Mouse (Mus musculus) left cerebral cortex, postnatal 4 days (tissue): ENCODE data around the gene Cd9. TPM values are rescaled to one million over a fixed set of nuclear protein-coding genes. Genes with fewer than 3 reads are reported as not detected.
"Not testable (repeated sequence)": the region's sequence is repeated elsewhere in the genome, so short reads cannot be mapped to it uniquely, and the experiment has no call there.

Experiments
- DNase-seq: peaks from one replicate; pipeline ENCODE4 v3.0.0-alpha.2; 2022
- intact Hi-C: fragments of 180-260 bp; cut with DNase I; formaldehyde crosslinking; loops from one replicate; pipeline ENCODE4 v1.15.1; 2025
- total RNA-seq, 2 experiments: library from RNA; stranded (reverse); gene quantifications; 2 replicates each; pipeline ENCODE4 v1.2.3; 2021

Gene Cd9
- total RNA-seq, 2 experiments from 2014 or later, result 53.1 to 56.4 TPM

GRCm38 (mm10) chr6:125503186-125503802, 8.7 kb upstream of the Cd9 start:
- no peak for DNase-seq
- intact Hi-C loops, result no loop called here

GRCm38 (mm10) chr6:125498062-125498461, 3.5 kb upstream of the Cd9 start:
- intact Hi-C loops, result no loop called here
- DNase-seq, result no peak

GRCm38 (mm10) chr6:125496417-125496816, 1.8 kb upstream of the Cd9 start:
- intact Hi-C loops, result no loop called here
- DNase-seq, result no peak

DNA sequence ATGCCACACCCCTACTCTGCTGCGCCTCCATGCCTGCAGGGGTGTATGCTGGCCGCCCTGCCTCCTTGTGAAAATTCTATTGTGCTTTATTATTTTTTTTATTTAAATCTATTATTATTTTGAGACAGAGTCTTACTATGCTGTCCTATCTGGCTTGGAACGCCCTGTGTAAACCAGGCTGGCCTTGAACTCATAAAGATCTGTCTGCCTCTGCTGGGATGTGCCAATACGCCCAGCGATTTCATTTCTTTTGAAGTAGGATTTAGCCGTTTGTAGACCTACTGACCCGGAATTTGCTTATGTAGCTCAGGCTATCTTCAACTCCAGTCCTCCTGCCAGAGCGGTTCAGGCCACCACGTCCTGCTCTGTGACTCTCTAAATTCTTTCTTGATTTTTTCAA, 770 bp upstream of the Cd9 start:
- DNase-seq, result no peak
- intact Hi-C loops, result no loop called here

- intact Hi-C loops, result no loop called here
- DNase-seq, result no peak
Observed at GRCm38 (mm10) chr6:125493147-125493546, 1.4 kb downstream of the Cd9 start.

DNA sequence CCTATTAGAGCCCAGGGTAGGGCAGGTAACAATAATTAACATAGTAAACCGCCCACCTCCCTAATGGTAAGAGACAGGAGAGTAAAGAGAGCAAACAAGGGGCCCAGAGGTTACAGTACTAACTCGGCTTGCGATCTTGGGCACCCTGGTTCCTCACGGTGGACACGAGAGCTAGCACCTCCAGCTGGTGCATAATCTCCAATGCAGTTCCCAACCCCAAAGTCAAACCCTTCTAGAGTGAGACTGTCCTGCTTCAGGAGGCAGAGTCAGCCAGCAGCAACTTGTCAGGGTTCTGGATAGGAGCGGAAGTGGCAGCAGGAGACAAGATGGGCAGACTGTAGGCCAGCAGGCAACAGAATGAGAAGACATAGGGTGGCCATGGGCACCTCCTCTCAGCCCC, 1.9 kb downstream of the Cd9 start:
- DNase-seq, result no peak
- intact Hi-C loops, result no loop called here

DNA sequence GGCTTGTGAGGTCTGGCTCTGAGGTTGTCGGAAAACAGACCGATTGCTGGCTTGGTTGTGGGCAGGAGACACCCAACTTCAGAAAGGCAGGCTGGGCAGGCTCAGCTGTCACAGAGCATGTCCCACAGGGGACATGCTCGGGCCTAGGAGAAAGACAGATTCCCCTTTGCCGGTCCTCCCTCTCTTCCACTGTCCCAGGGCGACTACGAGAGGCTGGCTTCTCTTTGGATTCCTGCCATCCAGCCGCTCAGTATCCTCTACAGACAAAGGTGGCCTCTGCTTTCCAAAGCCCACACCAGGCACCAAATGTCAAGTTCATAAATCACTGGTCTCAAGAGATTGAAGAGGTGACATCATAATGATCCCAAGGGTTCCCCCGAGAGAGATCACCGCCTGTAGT, 2.6 kb downstream of the Cd9 start:
- DNase-seq, result peak; percentile 56
- intact Hi-C loops, result no loop called here

- DNase-seq, result no peak
- intact Hi-C loops, result no loop called here
Observed at GRCm38 (mm10) chr6:125491393-125491792, 3.2 kb downstream of the Cd9 start.

GRCm38 (mm10) chr6:125489881-125490559, 4.6 kb downstream of the Cd9 start:
- intact Hi-C loops, result no loop called here
- peak; percentile 76 for DNase-seq

DNA sequence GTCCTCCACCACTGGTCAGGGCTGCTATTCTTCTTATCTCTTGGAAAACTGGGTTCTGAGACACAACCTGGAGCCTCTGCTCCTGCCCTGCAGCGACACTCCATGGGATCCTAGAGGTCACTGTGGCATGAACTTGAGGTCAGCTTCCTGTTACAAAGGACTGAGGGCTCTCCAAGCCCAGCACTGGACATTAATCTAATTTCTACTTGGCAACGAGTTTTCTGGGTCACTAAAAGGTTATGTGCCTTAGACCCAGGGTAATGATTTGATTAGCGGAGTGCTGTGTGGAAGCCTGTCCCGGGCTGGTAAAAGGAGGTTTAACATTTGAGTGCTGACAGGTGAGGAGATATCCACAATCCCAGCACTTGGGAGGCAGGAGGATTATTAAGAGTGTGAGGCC, 9.0 kb downstream of the Cd9 start:
- DNase-seq, result no peak
- intact Hi-C loops, result no loop called here

DNA sequence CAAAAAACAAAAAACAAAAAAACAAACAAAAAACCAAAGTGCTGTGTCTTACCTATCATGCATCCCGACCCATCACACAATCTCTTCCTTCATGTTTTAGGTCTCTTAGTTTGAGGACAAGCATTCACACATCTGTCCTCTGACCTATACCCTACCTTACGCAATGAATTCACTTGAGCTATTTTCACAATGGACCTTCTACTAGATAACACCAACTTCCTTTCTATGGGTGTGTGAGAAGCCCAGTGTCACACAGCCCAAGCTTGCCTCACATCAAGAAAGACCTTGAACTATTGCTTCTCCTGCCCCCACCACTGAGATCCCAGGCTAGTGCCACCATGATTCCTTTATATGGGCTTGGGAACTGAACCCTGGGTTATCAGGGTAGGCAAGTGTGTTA, 9.9 kb downstream of the Cd9 start:
- no peak for DNase-seq
- intact Hi-C loops, result no loop called here

GRCm38 (mm10) chr6:125484313-125484660, 10.3 kb downstream of the Cd9 start:
- intact Hi-C loops, result not testable (repeated sequence)

GRCm38 (mm10) chr6:125483515-125484312, 10.9 kb downstream of the Cd9 start:
- intact Hi-C loops, result no loop called here
- no peak for DNase-seq

More at GRCm38 (mm10) chr6:125484313-125484660, 10.3 kb downstream of the Cd9 start:
- DNase-seq, result not testable (repeated sequence)

DNA sequence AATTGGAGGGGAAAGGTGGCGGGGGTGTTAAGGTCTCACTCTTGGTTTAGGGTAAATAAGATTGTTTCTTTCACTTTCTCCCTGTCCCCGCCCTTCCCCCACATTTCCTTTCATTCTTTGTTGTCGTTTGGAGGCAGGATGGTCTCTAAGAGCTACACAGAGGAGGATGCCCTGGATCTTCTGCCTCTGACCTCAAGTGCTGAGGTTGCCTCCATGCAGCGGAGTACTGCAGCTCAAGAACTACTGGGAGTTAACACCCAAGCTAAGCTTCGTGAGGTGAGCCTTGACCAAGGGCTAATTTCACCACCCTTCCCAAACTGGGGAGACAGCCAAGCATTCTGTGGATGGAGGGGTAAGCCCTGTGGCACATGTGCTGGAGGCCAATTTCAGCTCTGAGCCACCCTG, 12.2 kb downstream of the Cd9 start:
- intact Hi-C loops, result no loop called here
- no peak for DNase-seq

GRCm38 (mm10) chr6:125481667-125482390, 12.8 kb downstream of the Cd9 start:
- no peak for DNase-seq
- intact Hi-C loops, result no loop called here

DNA sequence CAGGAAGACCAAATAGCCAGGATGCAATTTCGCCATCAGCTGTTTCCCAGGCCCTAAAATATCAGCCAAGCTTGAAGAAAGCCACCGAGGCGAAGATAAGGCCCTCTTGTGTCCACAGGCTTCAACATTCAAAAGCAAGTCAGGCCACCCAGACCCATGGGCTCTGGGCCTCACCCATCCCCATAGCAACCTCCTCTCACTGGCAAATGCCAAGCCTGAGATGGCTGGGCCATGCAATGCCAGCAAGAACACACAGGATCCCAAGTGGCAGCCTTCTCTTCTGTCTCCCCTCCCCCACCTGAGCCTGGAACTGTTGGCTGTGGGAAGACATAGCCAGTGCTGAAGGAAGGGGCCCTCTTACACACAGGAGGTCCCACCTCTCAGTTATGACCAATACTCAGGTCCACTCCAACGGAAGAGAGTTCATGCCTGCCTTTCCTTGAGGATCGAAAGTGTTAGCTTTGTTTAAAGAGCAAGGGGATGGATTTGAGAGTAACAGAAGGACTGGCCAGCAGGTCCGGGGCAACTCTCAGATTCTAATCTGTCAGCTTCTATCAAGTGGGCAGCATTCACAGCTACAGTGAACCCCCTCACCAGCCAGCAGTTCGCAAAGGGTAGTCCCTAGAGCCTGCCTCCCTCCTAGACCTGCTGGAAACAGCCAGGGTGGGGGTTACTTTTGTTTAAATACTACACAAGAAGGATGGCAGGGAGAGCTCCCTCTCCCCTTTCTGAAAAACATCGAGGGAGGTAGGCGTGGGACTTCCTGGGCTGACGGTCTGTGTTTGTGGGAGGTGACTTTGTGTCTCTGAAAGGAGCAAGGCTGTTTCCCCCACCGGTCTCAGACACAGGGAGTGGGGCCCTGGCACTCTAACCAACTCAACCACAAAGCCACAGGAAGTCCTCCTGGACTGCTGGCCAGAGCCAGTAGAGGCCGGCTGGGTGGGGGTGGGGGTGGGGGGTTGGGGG, 13.9 kb downstream of the Cd9 start:
- intact Hi-C loops, result no loop called here
- peak; percentile 93 for DNase-seq

DNA sequence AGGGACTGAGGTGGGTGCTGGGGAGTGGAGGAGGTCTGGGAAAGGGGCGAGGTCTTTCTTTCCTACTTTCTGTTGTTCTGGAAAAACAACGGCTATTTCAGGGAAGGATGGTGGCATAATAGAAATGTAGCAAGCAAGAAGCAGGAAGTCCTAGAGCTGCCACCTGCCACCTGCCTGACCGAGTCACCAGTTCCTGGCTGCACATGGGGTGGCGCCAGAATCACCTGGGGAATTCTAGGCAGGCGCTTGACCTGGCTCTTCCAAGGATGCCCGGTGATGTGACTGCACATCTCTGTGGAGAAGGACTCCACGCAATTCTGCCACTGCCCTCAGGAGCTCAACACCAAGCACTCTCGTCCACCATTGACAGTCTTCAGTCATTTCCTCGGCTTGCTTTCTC, 15.2 kb downstream of the Cd9 start:
- intact Hi-C loops, result no loop called here
- DNase-seq, result no peak

DNA sequence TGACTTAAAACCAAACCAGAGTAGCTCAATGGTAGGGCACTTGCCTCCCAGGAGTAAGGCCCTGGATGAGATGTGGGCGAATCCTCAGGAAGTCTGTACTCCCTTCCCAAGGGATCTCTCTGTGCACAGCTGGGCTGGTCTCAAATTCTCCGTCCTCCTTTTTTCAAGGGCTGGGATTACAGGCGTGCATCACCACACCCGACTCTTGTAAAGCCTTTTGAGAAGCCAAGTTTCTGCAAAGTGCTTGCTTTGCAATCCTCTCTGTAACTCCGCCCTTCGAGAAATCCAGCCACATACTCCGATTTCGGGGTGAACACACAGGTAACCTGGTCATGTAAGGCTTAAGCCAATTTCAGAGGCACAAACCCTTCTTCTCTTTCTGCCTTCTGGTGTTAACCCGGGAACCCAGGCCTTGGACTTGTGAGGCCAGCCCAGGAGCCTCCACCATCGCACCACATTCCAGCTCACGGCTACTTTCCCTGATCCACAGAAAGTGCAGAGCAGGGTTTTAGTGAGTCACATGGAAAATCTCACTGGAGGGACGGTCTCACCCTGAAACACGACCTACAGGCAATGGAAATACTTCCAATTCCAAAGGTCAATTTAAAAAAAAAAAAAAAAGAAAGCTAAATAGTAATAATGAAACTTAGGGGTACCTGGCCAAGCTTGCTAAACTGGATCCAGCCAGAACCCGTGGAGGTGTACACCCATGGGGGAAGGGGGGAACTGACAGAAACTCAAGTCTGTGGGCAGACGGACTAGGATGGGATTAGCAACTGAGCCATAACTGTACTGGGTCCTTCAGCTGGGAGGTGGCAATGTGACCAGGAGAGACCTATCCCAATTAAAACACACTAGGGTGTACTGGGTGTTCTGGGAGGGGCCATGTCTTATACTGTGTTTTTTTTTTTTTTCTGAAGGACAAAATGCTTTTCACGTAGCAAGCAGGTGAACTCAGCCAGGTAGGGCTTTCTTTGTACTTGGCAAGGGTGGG, 16.2 kb downstream of the Cd9 start:
- DNase-seq, result no peak
- intact Hi-C loops, result no loop called here
